Mouse (Mus musculus): Measurements from ENCODE around the gene Arhgef10l.

Gene Arhgef10l

GRCm38 (mm10) chr4:140665760-140666159, at the start of gene Arhgef10l:
Gene Arhgef10l (minus strand): TSS chr4:140666012.
- no peak for DNase-seq (ENCODE audit: low spot score)

GRCm38 (mm10) chr4:140714586-140714985, 48.8 kb upstream of the Arhgef10l start:
- DNase-seq (ENCODE audit: low spot score): no peak

GRCm38 (mm10) chr4:140713480-140714365, 47.9 kb upstream of the Arhgef10l start:
- peak; percentile 79 for DNase-seq (ENCODE audit: low spot score)

GRCm38 (mm10) chr4:140711360-140711759, 45.5 kb upstream of the Arhgef10l start:
- no peak for DNase-seq (ENCODE audit: low spot score)

GRCm38 (mm10) chr4:140710781-140711180, 45.0 kb upstream of the Arhgef10l start:
- no peak for DNase-seq (ENCODE audit: low spot score)

- DNase-seq (ENCODE audit: low spot score): no peak
Observed at GRCm38 (mm10) chr4:140709617-140710016, 43.8 kb upstream of the Arhgef10l start.

- no peak for DNase-seq (ENCODE audit: low spot score)
Observed at GRCm38 (mm10) chr4:140709111-140709510, 43.3 kb upstream of the Arhgef10l start.

- DNase-seq (ENCODE audit: low spot score): no peak
Observed at GRCm38 (mm10) chr4:140708297-140708927, 42.6 kb upstream of the Arhgef10l start.

GRCm38 (mm10) chr4:140707615-140708014, 41.8 kb upstream of the Arhgef10l start:
- DNase-seq (ENCODE audit: low spot score): no peak

- no peak for DNase-seq (ENCODE audit: low spot score)
Observed at GRCm38 (mm10) chr4:140704166-140704565, 38.4 kb upstream of the Arhgef10l start.

GRCm38 (mm10) chr4:140703636-140704035, 37.8 kb upstream of the Arhgef10l start:
- no peak for DNase-seq (ENCODE audit: low spot score)

- peak; percentile 65 for DNase-seq (ENCODE audit: low spot score)
Observed at GRCm38 (mm10) chr4:140702611-140703327, 37.0 kb upstream of the Arhgef10l start.

GRCm38 (mm10) chr4:140701716-140702561, 36.1 kb upstream of the Arhgef10l start:
- peak; percentile 49 for DNase-seq (ENCODE audit: low spot score)

- DNase-seq (ENCODE audit: low spot score): peak; percentile 85
Observed at GRCm38 (mm10) chr4:140701049-140701715, 35.4 kb upstream of the Arhgef10l start.

GRCm38 (mm10) chr4:140700269-140701018, 34.6 kb upstream of the Arhgef10l start, which contains the start of gene Rcc2:
Gene Rcc2 (plus strand): TSS chr4:140700541.
- DNase-seq (ENCODE audit: low spot score): peak; percentile 37

- peak; percentile 85 for DNase-seq (ENCODE audit: low spot score)
Observed at GRCm38 (mm10) chr4:140699441-140700127, 33.8 kb upstream of the Arhgef10l start.

- DNase-seq (ENCODE audit: low spot score): no peak
Observed at GRCm38 (mm10) chr4:140695675-140696585, 30.1 kb upstream of the Arhgef10l start.

- no peak for DNase-seq (ENCODE audit: low spot score)
Observed at GRCm38 (mm10) chr4:140695146-140695545, 29.3 kb upstream of the Arhgef10l start.
